Mouse (Mus musculus) naive thymus-derived CD4-positive, alpha-beta T cell, adult 2 months (primary cell): Measurements from ENCODE around the gene Fbxo11.
"Not testable (repeated sequence)": the region's sequence is repeated elsewhere in the genome, so short reads cannot be mapped to it uniquely, and the experiment has no call there.

Experiments used
- DNase-seq: peaks from one replicate; pipeline ENCODE4 v3.0.0-alpha.2; 2011; ENCODE audit warnings: low read depth

Gene Fbxo11

GRCm38 (mm10) chr17:88067202-88067901 lies 2.3 kb upstream of the Fbxo11 start:
- no peak for DNase-seq

- DNase-seq, result no peak
Observed at GRCm38 (mm10) chr17:88066799-88067198, 1.7 kb upstream of the Fbxo11 start.

- peak; percentile 94 for DNase-seq
Observed at GRCm38 (mm10) chr17:88065801-88066646, 933 bp upstream of the Fbxo11 start.

- peak; percentile 71 for DNase-seq
Observed at GRCm38 (mm10) chr17:88064347-88065030, 602 bp downstream of the Fbxo11 start.

DNA sequence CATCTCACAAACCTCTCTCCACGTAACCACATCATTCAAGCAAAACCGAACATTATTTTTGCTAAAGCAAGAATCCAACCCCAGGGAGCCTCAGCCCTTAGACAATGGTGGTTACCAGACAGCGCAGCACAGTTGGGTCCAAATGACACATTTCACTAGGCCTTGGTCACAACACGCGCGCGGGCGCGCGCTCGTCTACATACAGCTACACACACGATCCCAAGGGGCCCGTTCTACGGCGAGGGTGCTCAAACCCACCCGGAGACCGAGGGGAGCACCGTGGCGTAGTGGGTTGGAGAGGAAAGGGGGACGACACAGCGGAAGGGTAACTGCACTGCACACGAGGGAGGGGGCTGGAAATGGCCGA lies 1.1 kb downstream of the Fbxo11 start:
- DNase-seq, result no peak

DNA sequence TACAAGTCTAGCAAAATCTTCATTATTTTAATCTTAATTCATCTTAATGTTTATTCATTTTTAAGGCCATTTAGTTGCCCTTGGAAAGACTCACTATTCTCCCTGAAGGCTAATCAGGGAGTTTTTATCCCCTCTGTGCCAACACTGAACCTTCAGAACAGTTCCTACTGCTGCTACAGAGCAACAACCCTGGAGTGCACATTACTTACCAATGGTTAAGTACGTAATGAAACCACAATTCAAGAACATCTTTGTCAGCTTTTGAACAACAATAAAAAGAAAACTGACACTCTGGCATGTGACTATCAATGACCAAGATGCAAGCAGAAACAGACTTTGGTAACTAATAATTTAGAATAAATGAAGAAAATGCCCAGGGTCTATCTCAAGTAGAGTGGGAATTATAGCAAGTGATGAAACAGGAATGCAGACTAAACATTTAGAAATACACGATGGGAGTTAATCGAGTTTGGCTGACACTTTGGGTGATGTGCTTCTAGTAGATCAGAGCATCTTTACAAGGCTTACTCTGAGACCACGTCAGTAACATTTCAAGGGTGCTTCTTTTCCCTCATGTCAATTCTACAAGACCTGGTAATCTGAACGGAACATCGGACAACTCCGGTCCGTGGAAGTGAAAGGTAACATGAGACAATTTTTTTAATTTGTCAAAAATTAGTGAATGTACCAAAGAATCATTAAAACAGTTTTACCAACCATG lies 2.1 kb downstream of the Fbxo11 start:
- DNase-seq, result peak; percentile 40

GRCm38 (mm10) chr17:88061942-88062341 lies 3.1 kb downstream of the Fbxo11 start:
- no peak for DNase-seq

DNA sequence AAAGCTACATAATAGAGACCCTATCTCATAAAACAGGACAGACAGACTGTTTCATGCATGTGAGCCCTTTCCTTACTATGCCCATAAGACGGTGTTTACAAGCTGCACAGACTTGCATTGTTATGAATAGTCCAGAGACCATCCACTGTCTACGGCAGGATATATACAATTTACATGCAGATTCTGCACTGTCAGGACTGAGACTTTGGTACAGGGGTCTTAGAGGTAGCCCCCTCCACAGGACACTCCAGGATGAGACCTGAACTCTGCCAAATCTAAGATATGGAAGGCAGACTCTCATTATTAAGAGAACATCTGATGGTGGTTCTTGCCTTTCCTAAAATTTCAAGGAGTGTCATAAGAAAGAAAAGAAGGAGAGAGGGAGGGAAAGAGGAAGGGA lies 6.8 kb downstream of the Fbxo11 start:
- DNase-seq, result no peak

DNA sequence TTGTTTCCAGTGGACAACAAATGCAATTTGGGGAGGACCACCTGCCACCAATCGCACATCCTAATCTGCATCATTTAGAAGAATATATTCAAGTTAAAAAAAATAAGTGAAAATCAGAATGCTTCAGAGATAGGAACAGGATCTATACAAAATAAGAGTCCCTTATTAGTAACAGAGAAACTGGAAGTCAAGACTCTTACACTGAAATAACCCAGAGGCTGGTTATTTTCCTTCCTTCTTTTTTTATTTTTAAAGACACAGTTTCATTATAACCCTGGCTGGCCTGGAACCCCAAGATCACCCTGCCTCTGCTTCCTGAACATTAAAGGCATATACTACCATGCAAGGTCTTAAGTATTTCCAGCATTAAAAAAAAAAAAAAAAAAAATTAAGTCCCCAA lies 7.2 kb downstream of the Fbxo11 start:
- DNase-seq, result peak; percentile 41

DNA sequence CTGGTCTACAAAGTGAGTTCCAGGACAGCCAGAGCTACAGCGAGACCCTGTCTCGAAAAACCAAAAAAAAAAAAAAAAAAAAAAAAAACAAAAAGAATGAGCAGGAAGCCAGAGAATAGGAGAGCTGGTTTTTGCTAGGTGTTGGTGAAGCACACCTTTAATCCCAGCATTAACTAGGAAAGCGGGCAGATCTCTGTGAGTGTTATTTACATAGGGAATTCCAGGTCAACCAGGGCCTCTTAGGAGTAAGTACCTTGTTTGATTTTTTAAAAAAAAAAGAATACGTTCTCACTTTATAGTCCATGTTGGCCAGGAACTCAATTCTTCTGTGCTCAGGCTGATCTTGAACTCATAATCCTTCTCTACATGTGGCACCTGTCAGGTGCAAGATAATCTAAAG lies 13.4 kb downstream of the Fbxo11 start:
- no peak for DNase-seq

DNA sequence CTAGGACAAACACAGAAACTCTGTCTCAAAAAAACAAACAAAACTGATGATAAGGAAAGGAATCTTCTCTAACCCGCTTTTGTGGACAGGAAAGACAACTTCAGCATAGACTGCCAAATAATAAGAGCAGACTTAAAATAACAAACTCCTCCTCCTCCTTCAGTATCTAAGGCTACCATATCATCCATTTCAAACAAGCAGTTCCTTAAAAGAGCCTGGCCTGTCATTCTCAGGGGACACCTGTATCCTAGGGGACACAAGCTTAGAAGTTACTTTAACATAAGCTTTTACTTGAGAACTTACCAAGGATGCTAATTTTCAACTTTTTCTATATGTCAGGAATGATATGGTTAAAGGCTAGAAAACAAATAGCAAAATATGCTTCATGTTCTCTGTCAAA lies 14.2 kb downstream of the Fbxo11 start:
- DNase-seq, result no peak

GRCm38 (mm10) chr17:88050318-88050717 lies 14.8 kb downstream of the Fbxo11 start:
- DNase-seq, result no peak

DNA sequence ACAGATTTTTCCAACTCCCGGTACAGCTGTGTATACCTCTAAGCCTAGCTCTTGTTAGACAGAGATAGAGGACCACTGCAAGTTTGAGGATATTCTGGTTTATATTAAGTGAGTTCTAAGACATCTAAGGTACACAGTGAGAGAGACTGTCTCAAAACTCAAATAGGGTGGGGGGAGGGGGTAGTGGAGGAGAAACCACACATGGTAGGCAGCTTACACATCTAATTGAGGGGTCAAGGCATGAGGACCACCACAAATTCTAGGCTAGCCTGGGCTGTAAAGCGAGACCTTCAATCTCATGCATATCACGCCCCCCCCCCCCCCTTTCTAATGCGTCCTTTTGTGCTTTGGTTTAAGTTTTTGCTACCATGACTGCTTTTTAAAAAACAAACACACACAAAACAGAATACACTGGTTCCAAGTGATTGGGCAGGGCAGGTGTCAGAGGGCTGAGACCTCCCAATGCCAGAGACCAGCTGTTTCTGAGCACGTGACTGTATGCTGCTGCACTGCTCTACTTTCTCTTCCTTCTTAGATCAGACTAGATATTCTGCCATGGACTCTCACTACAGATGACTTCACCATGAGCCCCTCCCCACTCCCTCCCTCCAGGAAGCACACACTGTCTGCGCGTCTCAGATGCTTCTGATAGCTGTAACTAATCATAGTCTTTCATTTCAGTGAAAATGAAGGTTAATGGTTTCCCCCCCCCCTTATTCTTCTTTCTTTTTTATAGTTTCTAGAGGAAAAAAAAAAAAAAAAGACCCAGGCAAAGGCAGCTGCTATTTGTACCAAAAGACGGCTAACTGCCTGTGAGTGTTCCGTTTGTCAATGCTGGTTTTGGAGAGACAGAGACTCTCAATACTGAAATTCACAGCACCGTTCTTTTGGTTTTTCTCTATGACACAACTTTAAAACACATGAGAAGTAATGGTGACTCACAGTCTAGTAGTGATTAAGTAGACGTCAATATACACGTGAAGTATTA lies 22.7 kb downstream of the Fbxo11 start:
- peak; percentile 80 for DNase-seq

- DNase-seq, result no peak
Observed at GRCm38 (mm10) chr17:88040810-88041209, 24.3 kb downstream of the Fbxo11 start.

- no peak for DNase-seq
Observed at GRCm38 (mm10) chr17:88034418-88034817, 30.7 kb downstream of the Fbxo11 start.

GRCm38 (mm10) chr17:88031755-88032154 lies 33.3 kb downstream of the Fbxo11 start:
- DNase-seq, result no peak

DNA sequence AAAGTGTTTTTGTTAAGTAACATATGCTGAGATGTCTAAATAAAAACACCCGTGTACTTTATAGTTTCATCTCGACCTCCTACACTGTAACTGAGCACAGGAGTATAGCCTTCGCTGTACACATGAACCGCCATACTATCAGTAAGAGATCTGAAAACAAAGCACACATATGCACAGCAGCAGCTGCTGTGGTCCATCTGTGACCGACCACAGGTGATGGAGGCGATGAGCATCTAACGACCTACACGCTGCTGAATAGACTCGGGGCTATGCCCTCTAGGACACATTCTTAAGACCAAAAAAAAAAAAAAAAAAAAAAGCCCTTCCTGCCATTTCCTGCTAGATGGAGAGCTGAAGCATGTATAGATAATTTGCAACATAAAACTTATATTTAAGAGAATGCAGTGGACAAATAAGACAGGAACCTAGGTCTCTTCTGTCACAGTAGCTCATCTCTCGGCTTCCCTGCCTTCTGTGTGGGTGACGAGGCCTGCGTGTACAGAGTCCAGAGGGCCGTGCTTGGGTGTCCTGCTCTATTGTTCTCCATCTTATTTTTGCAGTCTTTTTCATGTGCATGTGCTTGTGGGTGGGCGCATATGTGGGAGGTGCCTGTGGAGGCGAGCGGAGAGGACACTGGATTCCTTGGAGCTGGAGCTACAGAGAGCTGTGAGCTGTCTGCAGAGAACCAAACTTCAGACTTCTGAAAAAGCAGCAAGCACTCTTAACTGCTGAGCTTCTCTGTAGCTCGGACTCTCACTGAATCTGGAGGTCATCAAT lies 35.7 kb downstream of the Fbxo11 start:
- DNase-seq, result no peak

GRCm38 (mm10) chr17:88025227-88025626 lies 39.9 kb downstream of the Fbxo11 start:
- peak; percentile 86 for DNase-seq

GRCm38 (mm10) chr17:88023924-88024323 lies 41.2 kb downstream of the Fbxo11 start:
- DNase-seq, result no peak

- DNase-seq, result not testable (repeated sequence)
Observed at GRCm38 (mm10) chr17:88016027-88016426, 49.1 kb downstream of the Fbxo11 start.
